Mouse (Mus musculus) megakaryocyte-erythroid progenitor cell, adult 5-6 weeks (primary cell): Measurements from ENCODE around the gene Rin2. TPM values are rescaled to one million over a fixed set of nuclear protein-coding genes. Genes with fewer than 3 reads are reported as not detected.
A peak's percentile ranks its signal among the peaks of the same experiment; 100 is the strongest.

Source experiments
- ATAC-seq: replicated peaks from 2 replicates; pipeline ENCODE4 v1.8.0; 2016; ENCODE audit warnings: mild to moderate bottlenecking, inconsistent platforms; ENCODE audit not compliant: severe bottlenecking, poor library complexity, low FRiP score, low TSS enrichment
- total RNA-seq, 2 experiments: library from RNA; stranded (forward) in 1 of 2; stranded (reverse) in 1 of 2; fragments of 200-1000, 215-1000 nt in 1 of 2; fragments of >200 nt in 1 of 2; fragmentation: Nextera tagmentation in 1 of 2; gene quantifications; 2 replicates each; pipeline ENCODE4 v1.2.3; 2014 to 2017

Rin2 gene
- 0.15 TPM in 1 of 2 replicates, not detected in the other for total RNA-seq (2014; fragmentation: Nextera tagmentation)
- 0.61 TPM in 1 of 2 replicates, not detected in the other for total RNA-seq (2017)

DNA sequence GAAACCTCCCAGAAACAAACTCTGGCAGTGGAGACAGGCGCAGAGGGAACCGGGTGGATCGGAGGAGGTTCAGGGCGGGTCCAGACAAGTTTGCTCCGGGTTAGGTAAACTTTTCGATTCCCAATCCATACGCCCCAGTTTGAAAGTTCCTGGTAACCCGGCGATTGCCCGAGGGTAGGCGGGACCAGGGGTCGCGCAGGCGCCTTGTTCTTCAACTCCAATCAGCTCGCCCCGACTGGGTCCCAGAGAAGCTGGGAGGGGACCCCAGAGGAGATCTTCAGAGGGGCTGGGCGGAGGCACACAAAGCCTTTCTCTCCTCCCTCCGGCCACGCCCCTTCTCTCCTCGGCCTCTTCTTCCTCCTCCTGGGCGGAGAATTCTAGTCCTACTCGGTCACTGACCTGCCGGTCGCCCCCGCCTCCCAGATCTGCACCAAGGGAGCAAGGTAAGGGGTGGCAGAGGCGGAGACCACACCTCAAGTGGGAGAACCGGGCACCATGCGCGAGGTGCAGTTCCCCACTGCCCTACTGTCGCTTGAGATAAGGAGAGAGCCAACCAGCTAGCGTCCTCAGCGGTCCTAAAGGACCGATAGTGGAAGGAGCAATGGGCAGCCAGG is at the start of gene Rin2:
Gene Rin2, plus strand, starts transcription at position 74 of the 614 bp plus-strand sequence.
- peak; percentile 83 for ATAC-seq

GRCm38 (mm10) chr2:145631123-145631798 is 43.8 kb upstream of the Rin2 start:
- ATAC-seq, result no peak

- no peak for ATAC-seq
Observed at GRCm38 (mm10) chr2:145631799-145632174, 43.2 kb upstream of the Rin2 start.

DNA sequence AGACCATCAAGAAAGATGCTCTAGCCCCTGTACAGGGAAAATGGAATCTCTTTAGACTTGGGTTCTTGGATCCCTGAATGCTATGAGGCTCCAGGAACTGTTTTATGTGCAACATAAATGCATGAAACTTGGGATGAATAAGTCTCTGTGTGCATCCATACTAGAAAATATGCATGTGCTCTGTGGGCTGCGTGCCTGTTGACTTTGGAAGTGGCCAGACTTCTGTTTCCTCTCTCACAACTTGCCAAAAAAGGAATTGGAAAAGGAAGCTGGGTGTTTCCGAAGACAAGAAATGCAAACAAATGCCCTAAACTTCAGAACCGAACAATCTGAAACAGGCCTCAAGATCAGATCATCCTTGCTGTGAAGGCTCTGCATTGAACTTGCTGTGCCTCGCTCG is 41.2 kb upstream of the Rin2 start:
- no peak for ATAC-seq

DNA sequence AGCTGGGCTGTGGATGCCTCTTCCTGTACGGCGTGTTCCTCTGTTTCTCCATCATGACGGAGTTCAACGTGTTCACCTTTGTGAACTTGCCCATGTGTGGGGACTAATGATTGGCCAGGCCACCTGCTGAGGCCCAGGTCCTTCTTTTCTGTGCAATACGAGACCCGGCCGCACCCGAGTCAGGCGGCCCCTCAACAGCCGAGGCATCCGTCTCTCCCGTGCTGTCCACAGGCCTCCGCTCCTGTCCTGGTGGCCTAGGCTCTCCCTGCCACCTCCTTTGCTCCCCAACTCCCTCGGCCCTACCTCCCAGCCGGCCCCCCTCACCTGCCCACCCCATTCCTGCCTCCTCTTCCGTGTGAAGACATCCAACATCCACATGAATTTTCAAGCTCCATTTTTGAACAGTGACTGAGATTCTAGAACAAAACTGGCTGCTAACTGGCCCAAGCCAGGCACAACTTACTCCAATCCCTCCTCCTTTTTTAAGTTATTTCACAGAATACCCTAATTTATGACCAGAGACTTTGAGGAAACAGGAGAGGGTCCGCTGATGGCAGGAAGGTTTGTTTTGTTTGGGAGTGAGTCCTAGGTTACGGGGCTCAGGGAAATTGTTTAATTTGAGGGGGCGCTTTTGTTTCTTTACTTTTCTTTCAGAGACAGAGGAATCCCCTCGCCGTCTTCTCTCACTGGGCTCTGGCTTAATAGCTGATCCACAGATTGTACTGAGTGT is 34.6 kb upstream of the Rin2 start:
- no peak for ATAC-seq

GRCm38 (mm10) chr2:145655373-145655960 is 19.5 kb upstream of the Rin2 start:
- ATAC-seq, result no peak

GRCm38 (mm10) chr2:145656121-145656520 is 18.9 kb upstream of the Rin2 start:
- ATAC-seq, result no peak

DNA sequence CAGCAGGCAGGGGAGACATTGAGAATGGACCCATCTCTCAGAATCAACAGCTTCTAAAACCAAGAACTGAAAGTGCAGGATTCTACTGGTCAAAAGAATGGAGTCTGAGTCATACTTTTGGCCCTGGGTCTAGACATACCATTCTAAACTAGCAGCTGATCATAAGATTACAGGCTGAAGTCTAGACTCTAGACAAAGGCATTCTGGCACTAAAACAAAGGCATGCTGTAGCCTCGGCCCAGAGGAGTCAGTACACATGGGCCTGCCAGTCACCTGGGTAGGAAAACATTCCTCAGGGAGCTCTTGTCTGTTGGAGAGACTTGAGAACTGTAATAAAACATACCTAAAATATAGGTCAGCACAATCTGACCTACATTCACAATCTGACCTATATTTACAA is 18.3 kb upstream of the Rin2 start:
- ATAC-seq, result no peak

DNA sequence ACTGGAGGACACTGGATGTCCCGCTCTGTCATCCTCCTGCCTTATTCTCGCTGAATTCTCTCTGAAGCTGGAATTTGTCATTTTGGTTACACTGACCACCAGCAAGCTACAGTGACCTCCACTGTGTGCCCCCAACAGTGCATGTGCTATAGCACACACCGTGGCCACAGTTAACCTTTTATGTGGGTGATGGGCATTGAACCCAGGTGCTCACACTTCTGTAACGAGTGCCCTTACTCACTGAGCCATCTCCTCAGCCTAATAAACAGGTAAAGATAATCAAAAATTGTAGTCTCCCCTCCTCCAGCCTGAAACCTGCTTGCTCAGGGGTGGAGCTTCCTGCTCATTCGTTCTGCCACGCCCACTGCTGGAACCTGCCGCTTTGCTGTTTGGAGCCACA is 13.8 kb upstream of the Rin2 start:
- no peak for ATAC-seq

DNA sequence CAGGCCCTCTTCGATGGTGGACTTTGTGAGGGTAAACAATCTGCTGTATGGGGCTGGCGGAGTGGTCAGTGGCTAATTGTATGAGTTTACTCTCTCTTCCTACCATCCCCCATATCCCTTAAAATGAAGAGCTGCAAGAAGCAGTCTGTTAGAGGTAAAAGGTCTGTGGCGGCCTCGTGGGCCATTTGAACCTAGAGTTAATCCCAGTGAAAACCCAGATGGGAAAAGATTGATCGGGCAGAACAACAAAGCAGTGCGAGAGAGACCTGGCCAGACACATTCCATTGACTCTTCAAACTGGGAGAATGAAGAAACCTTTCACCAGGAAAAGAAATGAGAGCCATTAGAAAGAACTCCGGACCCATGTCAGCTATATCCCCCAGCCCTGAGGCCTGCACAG is 11.1 kb upstream of the Rin2 start:
- ATAC-seq, result no peak

GRCm38 (mm10) chr2:145664311-145664710 is 10.7 kb upstream of the Rin2 start:
- ATAC-seq, result no peak

DNA sequence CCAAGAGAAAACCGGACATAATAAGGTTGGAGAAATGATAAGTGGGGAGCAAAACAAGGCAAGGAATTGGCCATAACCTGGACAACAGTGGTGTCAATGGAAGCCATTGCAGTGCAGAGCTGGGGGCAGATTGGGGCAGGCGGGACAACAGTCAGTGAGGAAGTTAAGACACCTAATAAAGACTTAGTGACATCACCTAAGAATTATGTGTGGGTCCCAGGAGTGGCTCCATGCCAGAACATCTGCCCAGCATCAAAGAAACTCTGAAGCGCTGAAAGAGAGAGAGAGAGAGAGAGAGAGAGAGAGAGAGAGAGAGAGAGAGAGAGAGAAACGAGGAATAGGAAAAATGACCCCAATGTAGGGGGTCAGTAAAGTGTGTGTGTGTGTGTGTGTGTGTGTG is 6.9 kb upstream of the Rin2 start:
- ATAC-seq, result no peak

GRCm38 (mm10) chr2:145670131-145670530 is 4.9 kb upstream of the Rin2 start:
- ATAC-seq, result no peak

DNA sequence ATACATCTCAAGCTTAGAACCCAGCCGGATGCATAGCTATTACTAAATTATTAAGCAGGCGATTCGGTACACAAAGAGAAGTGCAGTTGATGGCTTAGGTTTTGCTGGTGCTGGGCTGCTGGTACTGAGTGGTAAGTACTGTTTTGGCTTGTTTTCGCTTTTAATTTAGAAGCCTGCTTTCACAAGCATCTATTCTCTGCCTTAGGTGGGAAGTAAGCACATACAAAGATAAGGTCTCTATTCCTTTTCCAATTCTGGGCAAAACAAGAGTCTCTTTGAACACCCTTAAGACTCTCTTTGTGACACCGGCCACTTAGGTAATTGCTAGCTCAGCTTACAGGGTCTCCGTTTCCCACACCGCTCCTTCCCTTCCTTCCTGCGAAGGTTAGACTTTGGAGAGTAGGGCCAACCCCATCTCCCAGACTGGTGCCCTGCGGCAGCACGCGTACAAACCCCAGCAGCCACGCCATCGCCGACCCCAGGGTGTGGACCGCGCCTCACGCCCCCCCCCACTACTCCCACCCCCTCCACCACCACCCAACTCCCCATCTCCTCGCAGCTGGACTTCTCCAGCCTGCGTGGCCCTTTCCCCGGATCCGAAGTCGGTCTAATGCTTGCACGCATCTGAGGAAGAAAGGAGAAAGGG is 396 bp upstream of the Rin2 start:
- no peak for ATAC-seq

DNA sequence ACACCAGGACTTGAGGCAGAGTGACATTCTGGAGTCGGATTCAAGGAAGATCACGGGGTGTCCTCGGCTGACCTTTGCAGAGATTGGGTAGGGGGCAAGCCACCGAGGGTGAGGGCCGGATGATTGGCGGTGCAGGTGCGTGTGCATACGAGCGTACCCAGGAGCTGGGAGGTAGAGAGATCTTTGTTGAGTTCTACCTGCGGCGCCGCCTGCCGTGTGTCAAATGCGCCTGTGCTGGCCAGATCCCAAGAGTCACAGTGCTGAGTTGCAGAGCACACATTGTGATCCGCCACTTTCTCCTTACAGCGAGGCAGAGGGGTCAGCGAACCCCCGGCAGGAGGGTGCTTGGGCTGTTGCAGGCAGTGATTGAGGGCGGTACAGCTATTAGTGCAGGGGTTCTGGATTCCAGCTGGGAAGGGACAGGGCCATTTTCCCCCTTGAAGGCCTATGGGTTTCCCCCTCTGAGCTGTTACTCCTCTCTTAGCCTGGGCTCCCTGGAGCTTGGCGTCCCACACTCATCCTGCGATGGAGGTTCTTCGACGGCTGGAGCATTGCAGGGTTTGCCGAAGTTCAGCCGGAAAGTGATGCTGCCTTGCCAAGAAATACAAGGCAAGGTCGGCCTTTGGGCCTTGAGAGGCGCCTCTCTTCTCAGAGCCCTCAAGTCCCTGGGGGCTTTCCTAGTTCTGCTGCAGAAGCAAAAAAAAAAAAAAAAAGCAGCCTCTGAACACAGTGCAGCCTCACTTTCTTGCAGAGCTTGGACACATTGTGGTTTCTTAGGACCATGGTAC is 935 bp downstream of the Rin2 start:
- ATAC-seq, result no peak

- ATAC-seq, result no peak
Observed at GRCm38 (mm10) chr2:145676544-145676925, 1.5 kb downstream of the Rin2 start.

DNA sequence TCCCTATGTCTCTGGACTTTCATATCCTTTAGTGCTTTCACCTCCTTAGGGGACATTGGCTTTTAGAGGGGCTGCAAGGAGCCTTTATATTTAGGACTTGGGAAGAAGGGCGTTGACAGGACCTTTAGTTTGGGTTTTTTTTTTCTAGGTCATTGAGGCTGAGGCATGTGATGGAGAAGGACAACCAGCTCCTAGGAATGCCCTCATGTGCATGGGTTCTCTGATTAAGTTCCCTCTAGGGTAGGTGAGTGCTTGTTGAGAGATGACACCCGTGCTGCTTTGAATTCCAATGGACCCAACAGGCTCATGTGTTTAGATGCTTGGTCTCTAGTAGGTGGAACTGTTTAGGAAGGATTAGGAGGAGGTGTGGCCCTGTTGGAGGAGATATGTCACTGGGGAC is 1.9 kb downstream of the Rin2 start:
- no peak for ATAC-seq

- ATAC-seq, result no peak
Observed at GRCm38 (mm10) chr2:145680141-145680540, 5.1 kb downstream of the Rin2 start.

DNA sequence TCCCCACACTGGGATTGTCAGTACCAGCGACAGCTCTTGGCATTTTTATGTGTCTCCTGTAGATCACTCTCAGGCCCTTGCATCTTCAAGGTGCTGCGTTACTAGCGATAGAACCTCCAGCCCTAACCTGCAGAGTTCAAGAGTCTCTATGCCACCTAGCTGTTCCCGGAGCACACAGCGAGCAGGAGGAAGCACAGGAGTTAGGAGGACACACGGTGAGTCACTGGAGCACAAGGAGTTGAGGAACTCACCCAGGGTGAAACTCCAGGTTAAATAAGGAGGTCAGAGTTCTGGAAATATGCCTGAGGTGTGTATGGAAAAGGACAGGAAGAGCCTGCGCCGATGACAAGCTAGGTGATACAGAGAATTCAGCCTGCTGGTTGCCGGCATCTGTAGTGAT is 5.7 kb downstream of the Rin2 start:
- ATAC-seq, result no peak
